Mouse (Mus musculus): ENCODE data around the gene Arhgef2. TPM values are rescaled to one million over a fixed set of nuclear protein-coding genes. Genes with fewer than 3 reads are reported as not detected.

Arhgef2 gene
- polyA plus RNA-seq, 1 experiment from 2014 or later, result 134 TPM

DNA sequence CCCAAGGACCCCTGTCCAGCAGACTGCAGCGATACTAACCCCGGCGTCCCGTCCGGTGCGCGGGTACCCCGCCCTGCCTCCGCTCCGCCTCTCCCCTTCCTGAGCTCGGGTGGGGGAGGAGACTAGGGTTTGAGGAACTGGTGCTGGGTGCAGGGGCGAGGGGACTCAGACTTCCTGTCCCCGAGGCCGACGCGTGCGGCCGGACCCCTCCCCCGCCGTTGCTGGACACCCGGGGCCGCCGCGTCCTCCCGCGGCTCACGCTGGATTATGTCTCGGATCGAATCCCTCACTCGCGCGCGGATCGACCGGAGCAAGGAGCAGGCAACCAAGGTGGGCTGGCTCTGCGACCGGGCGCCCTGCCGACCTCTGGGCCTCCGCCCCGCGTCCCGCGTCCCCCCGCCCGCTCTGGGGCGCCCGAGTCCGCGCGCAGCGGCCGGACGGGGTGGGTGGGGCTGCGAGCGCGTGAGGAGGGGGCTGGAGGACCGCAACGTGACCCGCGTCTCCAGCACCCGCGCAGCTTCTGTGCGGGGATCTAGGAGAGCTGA is 15.3 kb downstream of the Arhgef2 start:
- Histone ChIP-seq H3K36me3 (ENCODE audit: control insufficient read depth, insufficient read depth, low read length) (peaks cover 9% of the 10 kb centered on the region; the same call in 1 of the 2 replicates), H3K9me3 (ENCODE audit: control insufficient read depth, low read length) (no peaks in the 10 kb centered on the region), H3K27me3 (ENCODE audit: control insufficient read depth, insufficient read depth, low read length) (no peaks in the 10 kb centered on the region), H3K4me2 (ENCODE audit: low read length) (peak overlapping the region; percentile 99), H3K4me1 (ENCODE audit: control insufficient read depth, insufficient read depth, low read length) (peaks cover 23% of the 10 kb centered on the region), H3K27ac (replicated peaks; ENCODE audit: low read depth, low read length) (peak overlapping the region; percentile 95), H3K9ac (replicated peaks; ENCODE audit: low read length) (peak overlapping the region; percentile 98), H3K4me3 (replicated peaks; ENCODE audit: low read depth, low read length) (peak overlapping the region; percentile 92)
- under 1% methylated on average over 62 of the region's 64 CpGs for WGBS
- ATAC-seq (ENCODE audit: low FRiP score, low TSS enrichment) (peak; percentile 62), DNase-seq (peak; percentile 79)

DNA sequence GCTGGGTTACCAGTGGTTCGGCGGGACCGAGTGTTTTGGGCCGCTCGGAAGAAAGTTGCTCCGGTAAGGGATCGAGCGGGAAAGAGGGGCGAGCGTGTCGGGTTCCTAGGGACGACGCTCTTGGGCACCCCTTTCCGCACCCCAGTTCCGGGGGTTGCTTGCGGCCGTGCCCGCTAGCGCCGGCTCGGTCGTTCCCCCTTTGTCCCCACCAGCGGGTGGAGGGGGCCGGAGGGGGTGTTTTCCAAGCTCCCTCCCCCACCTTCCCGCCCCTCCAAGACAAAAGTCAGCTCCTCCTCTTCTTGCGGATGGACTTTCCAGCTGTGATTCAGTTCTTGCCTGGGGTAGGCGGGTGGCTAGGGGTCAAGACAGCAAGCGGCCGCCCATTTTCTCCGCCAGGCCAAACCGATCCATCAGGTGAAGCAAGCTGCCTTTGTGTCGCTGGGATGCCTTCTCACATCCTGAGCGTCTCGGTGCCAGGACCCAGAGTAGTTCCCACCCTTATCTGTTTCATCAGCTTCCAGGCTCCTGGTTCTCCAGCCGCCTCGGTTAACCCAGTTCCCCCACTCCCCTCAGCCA is 15.9 kb downstream of the Arhgef2 start:
- H3K27me3 ChIP-seq (ENCODE audit: control insufficient read depth, insufficient read depth, low read length), result no peaks in the 10 kb centered on the region
- H3K9me3 ChIP-seq (ENCODE audit: control insufficient read depth, low read length), result no peaks in the 10 kb centered on the region
- H3K27ac ChIP-seq (replicated peaks; ENCODE audit: low read depth, low read length), result peak overlapping the region; percentile 95
- under 1% methylated on average over 36 of the region's 36 CpGs for WGBS
- peak overlapping the region; percentile 99 for H3K4me2 ChIP-seq (ENCODE audit: low read length)
- ATAC-seq (ENCODE audit: low FRiP score, low TSS enrichment) (peak; percentile 3; the same call in 1 of the 2 replicates), DNase-seq (peak; percentile 73)
- H3K36me3 ChIP-seq (ENCODE audit: control insufficient read depth, insufficient read depth, low read length), result peaks cover 15% of the 10 kb centered on the region; the same call in 1 of the 2 replicates
- peak overlapping the region; percentile 98 for H3K9ac ChIP-seq (replicated peaks; ENCODE audit: low read length)
- peaks cover 24% of the 10 kb centered on the region for H3K4me1 ChIP-seq (ENCODE audit: control insufficient read depth, insufficient read depth, low read length)
- peak overlapping the region; percentile 92 for H3K4me3 ChIP-seq (replicated peaks; ENCODE audit: low read depth, low read length)

DNA sequence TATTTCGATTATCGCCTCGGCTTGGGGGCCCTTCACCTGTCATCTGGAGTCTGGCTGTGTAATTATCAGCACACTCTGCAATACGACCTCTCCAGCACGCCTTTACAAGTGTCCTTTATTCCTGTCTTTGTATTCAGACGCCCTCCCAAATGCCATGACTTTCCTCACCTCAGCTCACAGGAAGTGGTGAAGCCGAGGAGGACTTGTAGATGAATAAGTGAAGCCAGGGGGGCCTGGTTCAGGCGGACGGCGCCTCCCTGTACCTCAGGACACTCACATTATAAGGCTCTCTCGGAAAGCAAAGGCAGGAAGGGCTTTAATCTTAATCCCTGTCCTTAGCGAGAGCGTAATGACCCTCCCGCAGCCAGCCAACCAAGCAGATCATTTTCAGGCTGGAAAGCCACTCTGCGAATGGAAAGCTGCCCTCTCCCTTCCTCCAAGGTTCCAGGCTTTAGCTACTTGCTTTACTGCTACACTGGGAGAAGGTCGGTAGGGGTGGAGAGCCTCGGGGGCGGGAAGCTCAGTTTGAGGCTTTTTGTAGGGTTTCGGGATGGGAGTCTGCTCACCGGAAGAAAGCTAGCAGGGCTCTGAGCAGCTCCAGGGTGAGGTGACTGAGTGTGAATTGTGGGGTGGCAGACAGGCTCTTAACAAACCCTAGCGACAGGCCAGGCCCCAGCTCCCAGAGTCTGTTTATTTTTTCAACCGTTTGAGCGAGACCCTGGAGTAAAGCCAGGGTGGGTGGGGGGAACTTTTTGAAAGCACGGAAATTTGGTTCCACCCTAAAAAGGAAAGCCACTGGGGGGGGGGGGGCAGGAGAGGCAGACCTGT is 16.6 kb downstream of the Arhgef2 start:
- Histone ChIP-seq H3K27ac (replicated peaks; ENCODE audit: low read depth, low read length) (peak overlapping the region; percentile 95), H3K36me3 (ENCODE audit: control insufficient read depth, insufficient read depth, low read length) (peaks cover 16% of the 10 kb centered on the region; the same call in 1 of the 2 replicates), H3K27me3 (ENCODE audit: control insufficient read depth, insufficient read depth, low read length) (no peaks in the 10 kb centered on the region), H3K4me3 (replicated peaks; ENCODE audit: low read depth, low read length) (peak overlapping the region; percentile 92), H3K4me1 (ENCODE audit: control insufficient read depth, insufficient read depth, low read length) (peaks cover 29% of the 10 kb centered on the region), H3K4me2 (ENCODE audit: low read length) (peak overlapping the region; percentile 99), H3K9ac (replicated peaks; ENCODE audit: low read length) (peak overlapping the region; percentile 98), H3K9me3 (ENCODE audit: control insufficient read depth, low read length) (no peaks in the 10 kb centered on the region)
- ATAC-seq (ENCODE audit: low FRiP score, low TSS enrichment) (no peak), DNase-seq (peak; percentile 65)
- under 1% methylated on average over 24 of the region's 24 CpGs for WGBS

DNA sequence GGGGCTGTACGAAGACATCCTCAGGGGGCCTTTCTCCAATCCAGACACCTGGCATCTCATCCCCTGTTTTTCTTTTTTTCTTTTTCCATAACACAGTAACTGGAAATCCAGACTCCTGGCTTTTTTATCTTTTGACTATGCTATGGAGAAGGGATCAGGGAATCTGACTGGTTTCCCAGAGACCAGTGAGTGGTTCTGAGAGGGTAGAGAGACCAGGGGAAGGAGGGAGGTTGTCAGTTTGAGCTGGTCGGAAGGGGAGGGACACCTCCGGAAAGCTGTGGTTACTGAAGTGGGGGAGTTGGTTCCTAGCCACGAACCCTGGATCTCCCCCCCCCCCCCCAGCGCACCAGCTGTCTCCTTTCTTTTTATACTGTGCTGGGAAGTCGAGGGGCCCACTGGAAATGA is 17.2 kb downstream of the Arhgef2 start:
- DNase-seq (peak; percentile 69), ATAC-seq (ENCODE audit: low FRiP score, low TSS enrichment) (peak; percentile 41; the same call in 1 of the 2 replicates)
- Histone ChIP-seq H3K27me3 (ENCODE audit: control insufficient read depth, insufficient read depth, low read length) (no peaks in the 10 kb centered on the region), H3K9me3 (ENCODE audit: control insufficient read depth, low read length) (no peaks in the 10 kb centered on the region), H3K9ac (replicated peaks; ENCODE audit: low read length) (peak overlapping the region; percentile 98), H3K4me1 (ENCODE audit: control insufficient read depth, insufficient read depth, low read length) (peaks cover 29% of the 10 kb centered on the region), H3K4me3 (replicated peaks; ENCODE audit: low read depth, low read length) (peak overlapping the region; percentile 92), H3K27ac (replicated peaks; ENCODE audit: low read depth, low read length) (peak overlapping the region; percentile 95), H3K4me2 (ENCODE audit: low read length) (peak overlapping the region; percentile 99), H3K36me3 (ENCODE audit: control insufficient read depth, insufficient read depth, low read length) (peaks cover 16% of the 10 kb centered on the region; the same call in 1 of the 2 replicates)
- 1% methylated on average over 5 of the region's 6 CpGs for WGBS

DNA sequence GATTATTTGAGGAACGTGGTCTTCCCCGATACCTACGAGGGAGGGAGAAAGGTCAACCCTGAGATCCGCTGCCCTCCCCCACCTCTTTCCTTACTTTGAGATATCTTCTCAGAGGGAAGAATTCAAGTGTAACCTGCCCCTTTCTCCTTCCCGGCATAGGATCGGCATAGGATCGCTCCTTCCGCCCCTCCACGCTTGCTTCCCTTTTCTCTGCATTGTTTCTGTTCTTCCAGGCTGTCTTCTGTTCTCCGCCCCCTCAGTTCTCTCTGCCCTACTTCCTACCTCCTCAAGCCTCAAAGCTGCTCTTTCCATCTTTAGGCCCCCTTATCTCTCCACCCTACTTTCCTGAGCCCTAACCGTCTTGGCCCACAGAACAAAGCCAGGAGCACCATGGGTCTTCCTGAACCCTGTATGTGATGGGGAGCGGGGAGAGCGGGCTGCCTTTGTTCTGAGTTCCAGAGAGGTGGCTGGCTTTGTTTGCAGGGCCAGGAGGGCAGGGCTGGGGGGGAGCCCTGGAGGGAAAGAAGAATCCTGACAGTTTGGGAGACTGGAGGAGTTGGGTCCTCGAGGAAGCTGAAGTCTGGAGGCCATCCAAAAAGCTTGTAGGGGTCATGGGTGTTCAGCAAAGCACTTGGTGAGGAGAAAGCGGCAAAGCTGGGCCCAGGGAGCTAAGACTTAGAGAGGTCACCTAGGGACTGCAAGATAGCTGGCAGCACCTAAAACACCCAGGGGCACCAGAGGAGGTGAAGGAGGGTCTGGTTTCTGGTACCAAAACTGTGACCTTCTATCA is 17.8 kb downstream of the Arhgef2 start:
- peak overlapping the region; percentile 95 for H3K27ac ChIP-seq (replicated peaks; ENCODE audit: low read depth, low read length)
- H3K4me2 ChIP-seq (ENCODE audit: low read length), result peak overlapping the region; percentile 99
- DNase-seq, result peak; percentile 66
- WGBS, result under 1% methylated on average over 15 of the region's 15 CpGs
- peak overlapping the region; percentile 92 for H3K4me3 ChIP-seq (replicated peaks; ENCODE audit: low read depth, low read length)
- peak overlapping the region; percentile 98 for H3K9ac ChIP-seq (replicated peaks; ENCODE audit: low read length)
- H3K27me3 ChIP-seq (ENCODE audit: control insufficient read depth, insufficient read depth, low read length), result no peaks in the 10 kb centered on the region
- H3K4me1 ChIP-seq (ENCODE audit: control insufficient read depth, insufficient read depth, low read length), result peaks cover 29% of the 10 kb centered on the region
- ATAC-seq (ENCODE audit: low FRiP score, low TSS enrichment), result no peak
- H3K36me3 ChIP-seq (ENCODE audit: control insufficient read depth, insufficient read depth, low read length), result peaks cover 16% of the 10 kb centered on the region; the same call in 1 of the 2 replicates
- H3K9me3 ChIP-seq (ENCODE audit: control insufficient read depth, low read length), result no peaks in the 10 kb centered on the region

DNA sequence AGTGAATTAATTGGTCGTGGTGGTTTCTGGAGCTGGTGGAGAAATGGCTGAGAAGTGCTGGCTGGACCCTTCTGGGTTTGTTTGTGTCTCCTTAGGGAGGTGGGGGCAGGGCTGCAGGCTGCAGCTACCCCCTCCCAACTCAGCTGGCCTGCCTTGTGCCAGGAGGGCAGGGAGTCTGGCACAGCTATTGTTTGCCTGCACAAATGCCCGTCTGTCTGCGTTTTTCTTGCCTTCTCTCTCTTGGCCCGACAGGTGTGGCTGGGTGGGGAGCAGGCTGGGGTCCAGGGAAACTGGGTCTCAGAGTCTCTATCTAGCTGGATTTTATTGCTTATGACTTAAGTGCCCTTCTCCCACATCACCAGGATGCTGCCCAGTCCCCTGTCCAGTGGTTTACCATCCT is 18.6 kb downstream of the Arhgef2 start:
- ATAC-seq (ENCODE audit: low FRiP score, low TSS enrichment) (peak; percentile 46; the same call in 1 of the 2 replicates), DNase-seq (peak; percentile 63)
- peak overlapping the region; percentile 95 for H3K27ac ChIP-seq (replicated peaks; ENCODE audit: low read depth, low read length)
- H3K4me3 ChIP-seq (replicated peaks; ENCODE audit: low read depth, low read length), result peak overlapping the region; percentile 92
- peak overlapping the region; percentile 99 for H3K4me2 ChIP-seq (ENCODE audit: low read length)
- H3K36me3 ChIP-seq (ENCODE audit: control insufficient read depth, insufficient read depth, low read length), result peaks cover 21% of the 10 kb centered on the region
- H3K4me1 ChIP-seq (ENCODE audit: control insufficient read depth, insufficient read depth, low read length), result peaks cover 29% of the 10 kb centered on the region
- no peaks in the 10 kb centered on the region for H3K27me3 ChIP-seq (ENCODE audit: control insufficient read depth, insufficient read depth, low read length)
- peak overlapping the region; percentile 98 for H3K9ac ChIP-seq (replicated peaks; ENCODE audit: low read length)
- no peaks in the 10 kb centered on the region for H3K9me3 ChIP-seq (ENCODE audit: control insufficient read depth, low read length)
- WGBS, result 8% methylated on average over 4 of the region's 4 CpGs

DNA sequence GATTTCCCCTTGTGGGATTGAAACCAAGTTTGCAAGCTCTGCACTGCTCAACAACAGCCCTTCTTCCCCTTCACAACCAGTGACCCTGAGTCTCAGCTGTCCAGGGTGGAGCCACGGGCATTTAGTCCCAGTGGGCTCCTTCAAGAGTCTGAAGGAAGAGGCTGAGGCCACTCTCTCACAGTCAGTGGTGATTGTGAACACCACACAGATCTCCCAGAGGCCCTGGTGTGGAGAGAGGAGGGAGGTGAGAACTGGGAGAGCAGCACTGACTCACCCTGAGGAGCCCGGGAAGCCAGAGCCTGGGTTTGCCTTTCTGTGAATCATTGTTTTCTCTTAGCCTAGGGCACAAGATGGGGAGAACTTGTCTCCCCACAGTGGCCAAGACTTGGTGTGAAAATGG is 19.2 kb downstream of the Arhgef2 start:
- Histone ChIP-seq H3K27me3 (ENCODE audit: control insufficient read depth, insufficient read depth, low read length) (no peaks in the 10 kb centered on the region), H3K27ac (replicated peaks; ENCODE audit: low read depth, low read length) (peak overlapping the region; percentile 95), H3K9ac (replicated peaks; ENCODE audit: low read length) (peak overlapping the region; percentile 98), H3K4me1 (ENCODE audit: control insufficient read depth, insufficient read depth, low read length) (peaks cover 29% of the 10 kb centered on the region), H3K4me2 (ENCODE audit: low read length) (peak overlapping the region; percentile 99), H3K36me3 (ENCODE audit: control insufficient read depth, insufficient read depth, low read length) (peaks cover 27% of the 10 kb centered on the region), H3K9me3 (ENCODE audit: control insufficient read depth, low read length) (no peaks in the 10 kb centered on the region), H3K4me3 (replicated peaks; ENCODE audit: low read depth, low read length) (peak overlapping the region; percentile 92)
- 19% methylated on average over 2 of the region's 2 CpGs for WGBS
- ATAC-seq (ENCODE audit: low FRiP score, low TSS enrichment) (no peak), DNase-seq (no peak)

DNA sequence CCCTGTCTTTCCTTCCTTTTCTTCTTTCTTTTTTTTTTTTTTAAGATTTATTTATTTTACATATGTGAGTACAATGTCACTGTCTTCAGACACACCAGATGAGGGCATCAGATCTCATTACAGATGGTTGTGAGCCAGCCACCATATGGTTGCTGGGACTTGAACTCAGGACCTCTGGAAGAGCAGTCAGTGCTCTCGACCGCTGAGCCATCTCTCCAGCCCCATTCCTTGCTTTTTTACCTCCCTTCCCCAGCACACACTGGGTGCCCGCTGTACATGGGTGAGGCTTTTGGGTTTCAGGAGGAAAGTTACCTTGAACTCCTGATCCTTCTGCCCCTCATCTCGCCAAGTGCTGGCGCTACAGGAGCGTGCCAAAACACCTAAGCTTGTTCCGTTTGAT is 19.8 kb downstream of the Arhgef2 start:
- ATAC-seq (ENCODE audit: low FRiP score, low TSS enrichment) (no peak), DNase-seq (no peak)
- H3K36me3 ChIP-seq (ENCODE audit: control insufficient read depth, insufficient read depth, low read length), result peaks cover 33% of the 10 kb centered on the region
- H3K9ac ChIP-seq (replicated peaks; ENCODE audit: low read length), result peak overlapping the region; percentile 98
- H3K27me3 ChIP-seq (ENCODE audit: control insufficient read depth, insufficient read depth, low read length), result no peaks in the 10 kb centered on the region
- no peaks in the 10 kb centered on the region for H3K9me3 ChIP-seq (ENCODE audit: control insufficient read depth, low read length)
- 88% methylated on average over 7 of the region's 7 CpGs for WGBS
- H3K4me3 ChIP-seq (replicated peaks; ENCODE audit: low read depth, low read length), result no peak overlapping the region; the same call in 1 of the 2 replicates
- peaks cover 29% of the 10 kb centered on the region for H3K4me1 ChIP-seq (ENCODE audit: control insufficient read depth, insufficient read depth, low read length)
- H3K27ac ChIP-seq (replicated peaks; ENCODE audit: low read depth, low read length), result peak overlapping the region; percentile 95; the same call in 1 of the 2 replicates
- peak overlapping the region; percentile 99 for H3K4me2 ChIP-seq (ENCODE audit: low read length)
